Mouse (Mus musculus): ENCODE measurements at regions not wholly inside any gene's neighbourhood (a gene's known extent, or its start where the extent isn't known, plus 50 kb on each side); places are given as distances from the start of the nearest gene placed in this dataset.
A peak's percentile ranks its signal among the peaks of the same experiment; 100 is the strongest.

- no peaks in the 10 kb centered on the region for H3K9me3 ChIP-seq (ENCODE audit: control insufficient read depth, low read length)
- peak; percentile 45 for ATAC-seq
- no peak overlapping the region for H3K4me3 ChIP-seq (replicated peaks; ENCODE audit: low read length)
- H3K9ac ChIP-seq (replicated peaks; ENCODE audit: low read depth, low read length) = no peak overlapping the region
- no peak overlapping the region for H3K4me2 ChIP-seq (ENCODE audit: low read length)
- no peaks in the 10 kb centered on the region for H3K36me3 ChIP-seq (ENCODE audit: control insufficient read depth, insufficient read depth)
- 43% methylated on average over 4 of the region's 4 CpGs for WGBS
- no peaks in the 10 kb centered on the region for H3K27me3 ChIP-seq (replicated peaks; ENCODE audit: control insufficient read depth, insufficient read depth, low read length)
- H3K4me1 ChIP-seq (replicated peaks; ENCODE audit: control insufficient read depth, insufficient read depth, low read length) = peaks cover 3% of the 10 kb centered on the region; the same call in 1 of the 2 replicates
- H3K27ac ChIP-seq (ENCODE audit: low read length) = no peak overlapping the region
Measured at GRCm38 (mm10) chr1:104226493-104226892, 541.8 kb upstream of the Cdh20 start.

GRCm38 (mm10) chr1:104226901-104227300 lies 541.4 kb upstream of the Cdh20 start:
- H3K9ac ChIP-seq (replicated peaks; ENCODE audit: low read depth, low read length) = no peak overlapping the region
- no peaks in the 10 kb centered on the region for H3K36me3 ChIP-seq (ENCODE audit: control insufficient read depth, insufficient read depth)
- WGBS = 62% methylated on average over 3 of the region's 3 CpGs
- ATAC-seq = peak; percentile 89
- H3K27me3 ChIP-seq (replicated peaks; ENCODE audit: control insufficient read depth, insufficient read depth, low read length) = no peaks in the 10 kb centered on the region
- no peaks in the 10 kb centered on the region for H3K9me3 ChIP-seq (ENCODE audit: control insufficient read depth, low read length)
- H3K4me2 ChIP-seq (ENCODE audit: low read length) = no peak overlapping the region
- H3K4me3 ChIP-seq (replicated peaks; ENCODE audit: low read length) = no peak overlapping the region
- H3K4me1 ChIP-seq (replicated peaks; ENCODE audit: control insufficient read depth, insufficient read depth, low read length) = peaks cover 3% of the 10 kb centered on the region; the same call in 1 of the 2 replicates
- no peak overlapping the region for H3K27ac ChIP-seq (ENCODE audit: low read length)

GRCm38 (mm10) chr1:104241605-104242004 lies 526.7 kb upstream of the Cdh20 start:
- Histone ChIP-seq H3K4me2 (ENCODE audit: low read length) (no peak overlapping the region), H3K36me3 (ENCODE audit: control insufficient read depth, insufficient read depth) (no peaks in the 10 kb centered on the region), H3K27ac (ENCODE audit: low read length) (no peak overlapping the region), H3K4me3 (replicated peaks; ENCODE audit: low read length) (no peak overlapping the region), H3K27me3 (replicated peaks; ENCODE audit: control insufficient read depth, insufficient read depth, low read length) (no peaks in the 10 kb centered on the region), H3K4me1 (replicated peaks; ENCODE audit: control insufficient read depth, insufficient read depth, low read length) (no peaks in the 10 kb centered on the region), H3K9me3 (ENCODE audit: control insufficient read depth, low read length) (no peaks in the 10 kb centered on the region), H3K9ac (replicated peaks; ENCODE audit: low read depth, low read length) (no peak overlapping the region)
- ATAC-seq = no peak

- no peaks in the 10 kb centered on the region for H3K9me3 ChIP-seq (ENCODE audit: control insufficient read depth, low read length)
- H3K4me1 ChIP-seq (replicated peaks; ENCODE audit: control insufficient read depth, insufficient read depth, low read length) = no peaks in the 10 kb centered on the region
- H3K36me3 ChIP-seq (ENCODE audit: control insufficient read depth, insufficient read depth) = no peaks in the 10 kb centered on the region
- no peak overlapping the region for H3K9ac ChIP-seq (replicated peaks; ENCODE audit: low read depth, low read length)
- no peak overlapping the region for H3K4me2 ChIP-seq (ENCODE audit: low read length)
- H3K4me3 ChIP-seq (replicated peaks; ENCODE audit: low read length) = no peak overlapping the region
- H3K27ac ChIP-seq (ENCODE audit: low read length) = no peak overlapping the region
- no peaks in the 10 kb centered on the region for H3K27me3 ChIP-seq (replicated peaks; ENCODE audit: control insufficient read depth, insufficient read depth, low read length)
- no peak for ATAC-seq
- 97% methylated on average over 1 of the region's 1 CpGs for WGBS
Measured at GRCm38 (mm10) chr1:104265775-104266174, 502.6 kb upstream of the Cdh20 start.

- WGBS = 92% methylated on average over 2 of the region's 2 CpGs
- Histone ChIP-seq H3K4me3 (replicated peaks; ENCODE audit: low read length) (no peak overlapping the region), H3K4me2 (ENCODE audit: low read length) (no peak overlapping the region), H3K4me1 (replicated peaks; ENCODE audit: control insufficient read depth, insufficient read depth, low read length) (no peaks in the 10 kb centered on the region), H3K9ac (replicated peaks; ENCODE audit: low read depth, low read length) (no peak overlapping the region), H3K27ac (ENCODE audit: low read length) (no peak overlapping the region), H3K9me3 (ENCODE audit: control insufficient read depth, low read length) (no peaks in the 10 kb centered on the region), H3K27me3 (replicated peaks; ENCODE audit: control insufficient read depth, insufficient read depth, low read length) (no peaks in the 10 kb centered on the region), H3K36me3 (ENCODE audit: control insufficient read depth, insufficient read depth) (no peaks in the 10 kb centered on the region)
- ATAC-seq = no peak
Measured at GRCm38 (mm10) chr1:104307941-104308340, 460.4 kb upstream of the Cdh20 start.

GRCm38 (mm10) chr1:104311617-104312016 lies 456.7 kb upstream of the Cdh20 start:
- Histone ChIP-seq H3K27ac (ENCODE audit: low read length) (no peak overlapping the region), H3K27me3 (replicated peaks; ENCODE audit: control insufficient read depth, insufficient read depth, low read length) (no peaks in the 10 kb centered on the region), H3K4me3 (replicated peaks; ENCODE audit: low read length) (no peak overlapping the region), H3K4me2 (ENCODE audit: low read length) (no peak overlapping the region), H3K36me3 (ENCODE audit: control insufficient read depth, insufficient read depth) (no peaks in the 10 kb centered on the region), H3K9me3 (ENCODE audit: control insufficient read depth, low read length) (no peaks in the 10 kb centered on the region), H3K9ac (replicated peaks; ENCODE audit: low read depth, low read length) (no peak overlapping the region), H3K4me1 (replicated peaks; ENCODE audit: control insufficient read depth, insufficient read depth, low read length) (no peaks in the 10 kb centered on the region)
- no peak for ATAC-seq
- 82% methylated on average over 4 of the region's 4 CpGs for WGBS

GRCm38 (mm10) chr1:104315058-104315457 lies 453.3 kb upstream of the Cdh20 start:
- no peak for ATAC-seq
- no peaks in the 10 kb centered on the region for H3K9me3 ChIP-seq (ENCODE audit: control insufficient read depth, low read length)
- H3K4me3 ChIP-seq (replicated peaks; ENCODE audit: low read length) = no peak overlapping the region
- H3K27me3 ChIP-seq (replicated peaks; ENCODE audit: control insufficient read depth, insufficient read depth, low read length) = no peaks in the 10 kb centered on the region
- H3K36me3 ChIP-seq (ENCODE audit: control insufficient read depth, insufficient read depth) = no peaks in the 10 kb centered on the region
- no peak overlapping the region for H3K4me2 ChIP-seq (ENCODE audit: low read length)
- WGBS = 74% methylated on average over 2 of the region's 2 CpGs
- no peaks in the 10 kb centered on the region for H3K4me1 ChIP-seq (replicated peaks; ENCODE audit: control insufficient read depth, insufficient read depth, low read length)
- H3K27ac ChIP-seq (ENCODE audit: low read length) = no peak overlapping the region
- H3K9ac ChIP-seq (replicated peaks; ENCODE audit: low read depth, low read length) = no peak overlapping the region

GRCm38 (mm10) chr1:104318020-104318419 lies 450.3 kb upstream of the Cdh20 start:
- Histone ChIP-seq H3K36me3 (ENCODE audit: control insufficient read depth, insufficient read depth) (no peaks in the 10 kb centered on the region), H3K4me2 (ENCODE audit: low read length) (no peak overlapping the region), H3K9ac (replicated peaks; ENCODE audit: low read depth, low read length) (no peak overlapping the region), H3K9me3 (ENCODE audit: control insufficient read depth, low read length) (no peaks in the 10 kb centered on the region), H3K27ac (ENCODE audit: low read length) (no peak overlapping the region), H3K27me3 (replicated peaks; ENCODE audit: control insufficient read depth, insufficient read depth, low read length) (no peaks in the 10 kb centered on the region), H3K4me3 (replicated peaks; ENCODE audit: low read length) (no peak overlapping the region), H3K4me1 (replicated peaks; ENCODE audit: control insufficient read depth, insufficient read depth, low read length) (no peaks in the 10 kb centered on the region)
- no peak for ATAC-seq

GRCm38 (mm10) chr1:104332666-104333370 lies 435.5 kb upstream of the Cdh20 start:
- H3K4me2 ChIP-seq (ENCODE audit: low read length) = no peak overlapping the region
- H3K9me3 ChIP-seq (ENCODE audit: control insufficient read depth, low read length) = no peaks in the 10 kb centered on the region
- 89% methylated on average over 3 of the region's 3 CpGs for WGBS
- H3K27ac ChIP-seq (ENCODE audit: low read length) = no peak overlapping the region
- no peak for ATAC-seq
- H3K4me3 ChIP-seq (replicated peaks; ENCODE audit: low read length) = no peak overlapping the region
- H3K4me1 ChIP-seq (replicated peaks; ENCODE audit: control insufficient read depth, insufficient read depth, low read length) = no peaks in the 10 kb centered on the region
- no peaks in the 10 kb centered on the region for H3K36me3 ChIP-seq (ENCODE audit: control insufficient read depth, insufficient read depth)
- no peak overlapping the region for H3K9ac ChIP-seq (replicated peaks; ENCODE audit: low read depth, low read length)
- no peaks in the 10 kb centered on the region for H3K27me3 ChIP-seq (replicated peaks; ENCODE audit: control insufficient read depth, insufficient read depth, low read length)

GRCm38 (mm10) chr1:104333577-104333976 lies 434.8 kb upstream of the Cdh20 start:
- H3K27ac ChIP-seq (ENCODE audit: low read length) = no peak overlapping the region
- H3K4me1 ChIP-seq (replicated peaks; ENCODE audit: control insufficient read depth, insufficient read depth, low read length) = no peaks in the 10 kb centered on the region
- no peaks in the 10 kb centered on the region for H3K9me3 ChIP-seq (ENCODE audit: control insufficient read depth, low read length)
- no peak overlapping the region for H3K4me2 ChIP-seq (ENCODE audit: low read length)
- H3K4me3 ChIP-seq (replicated peaks; ENCODE audit: low read length) = no peak overlapping the region
- H3K36me3 ChIP-seq (ENCODE audit: control insufficient read depth, insufficient read depth) = no peaks in the 10 kb centered on the region
- H3K9ac ChIP-seq (replicated peaks; ENCODE audit: low read depth, low read length) = no peak overlapping the region
- H3K27me3 ChIP-seq (replicated peaks; ENCODE audit: control insufficient read depth, insufficient read depth, low read length) = no peaks in the 10 kb centered on the region
- WGBS = 56% methylated on average over 2 of the region's 2 CpGs
- no peak for ATAC-seq

Data from forebrain, embryonic 16.5 days (tissue).